Mouse (Mus musculus) retina, postnatal 1 day (tissue): ENCODE data around the gene Gmppa.

Experiments used
- DNase-seq: peaks from one replicate; pipeline ENCODE4 v3.0.0-alpha.2; 2012

Gene Gmppa

GRCm38 (mm10) chr1:75435475-75436328 lies at the start of gene Gmppa:
Gene Gmppa, plus strand, starts transcription at chr1:75435930.
- peak; percentile 91 for DNase-seq

GRCm38 (mm10) chr1:75386149-75386548 lies 49.6 kb upstream of the Gmppa start:
- DNase-seq, result no peak

GRCm38 (mm10) chr1:75387469-75387928 lies 48.2 kb upstream of the Gmppa start:
- peak; percentile 64 for DNase-seq

GRCm38 (mm10) chr1:75387929-75388897 lies 47.5 kb upstream of the Gmppa start:
- peak; percentile 59 for DNase-seq

GRCm38 (mm10) chr1:75388898-75389515 lies 46.7 kb upstream of the Gmppa start:
- DNase-seq, result no peak

- no peak for DNase-seq
Observed at GRCm38 (mm10) chr1:75393139-75393538, 42.6 kb upstream of the Gmppa start.

GRCm38 (mm10) chr1:75393846-75394245 lies 41.9 kb upstream of the Gmppa start:
- no peak for DNase-seq

GRCm38 (mm10) chr1:75398761-75399402 lies 36.8 kb upstream of the Gmppa start:
- peak; percentile 91 for DNase-seq

GRCm38 (mm10) chr1:75399755-75400492 lies 35.8 kb upstream of the Gmppa start:
- DNase-seq, result peak; percentile 93

- no peak for DNase-seq
Observed at GRCm38 (mm10) chr1:75400493-75401115, 35.1 kb upstream of the Gmppa start.

- peak; percentile 54 for DNase-seq
Observed at GRCm38 (mm10) chr1:75405547-75405946, 30.2 kb upstream of the Gmppa start.

GRCm38 (mm10) chr1:75406173-75406572 lies 29.6 kb upstream of the Gmppa start:
- no peak for DNase-seq

GRCm38 (mm10) chr1:75407056-75407455 lies 28.7 kb upstream of the Gmppa start:
- no peak for DNase-seq

GRCm38 (mm10) chr1:75408210-75408609 lies 27.5 kb upstream of the Gmppa start:
- DNase-seq, result no peak

GRCm38 (mm10) chr1:75409950-75410349 lies 25.8 kb upstream of the Gmppa start:
- no peak for DNase-seq

GRCm38 (mm10) chr1:75412196-75412595 lies 23.5 kb upstream of the Gmppa start:
- DNase-seq, result no peak

- peak; percentile 64 for DNase-seq
Observed at GRCm38 (mm10) chr1:75413749-75414148, 22.0 kb upstream of the Gmppa start.

- peak; percentile 31 for DNase-seq
Observed at GRCm38 (mm10) chr1:75421794-75422193, 13.9 kb upstream of the Gmppa start.

- DNase-seq, result no peak
Observed at GRCm38 (mm10) chr1:75422216-75422822, 13.4 kb upstream of the Gmppa start.

GRCm38 (mm10) chr1:75422823-75423471 lies 12.8 kb upstream of the Gmppa start:
- peak; percentile 67 for DNase-seq
